24 mouse cellular contexts compared by ENCODE assay signal in genomic region chr7:79294449-79294980, GRCm38 (mm10). TPM values are rescaled to one million over a fixed set of nuclear protein-coding genes. Genes with fewer than 3 reads are reported as not detected.
A peak's percentile ranks its signal among the peaks of the same experiment; 100 is the strongest.
DNase-seq lines count a peak whose midpoint lies in the region; ATAC-seq and TF ChIP-seq lines count a peak whose summit lies in the region.
"Had no signal": no experiment of that assay in that cellular context is flagged by ENCODE, and none has a peak within 500 bp of the region (broad histone marks: within the 10 kb centered on the region; RNA-seq: fewer than 3 reads in every experiment).

No protein-coding gene starts in this region.

- TF ChIP-seq CTCF in lung, embryonic 14.5 days (IDR thresholded peaks at IDR 0.05; ENCODE audit: low read depth) = no peak
- TF ChIP-seq CTCF in lung, adult 2 months (IDR thresholded peaks at IDR 0.05; ENCODE audit: insufficient read depth, low read length) = no peak

- H3K27ac ChIP-seq in forebrain, embryonic 13.5 days = 0 out of 2 replicates have a peak overlapping the region, but pooled peaks have one; percentile 21
- H3K27ac ChIP-seq in forebrain, embryonic 12.5 days = no peak overlapping the region
- peak overlapping the region; percentile 24; the same call in 1 of the 2 replicates for H3K27ac ChIP-seq in lung, embryonic 14.5 days (ENCODE audit: low read depth)
- H3K27ac ChIP-seq: embryonic facial prominence, embryonic 13.5 days; heart, adult 2 months; intestine, embryonic 15.5 days; liver, embryonic 13.5 days had no signal

- no peaks in the 10 kb centered on the region for H3K9me3 ChIP-seq in forebrain, embryonic 13.5 days (replicated peaks)
- no peaks in the 10 kb centered on the region for H3K9me3 ChIP-seq in forebrain, embryonic 12.5 days
- no peaks in the 10 kb centered on the region for H3K9me3 ChIP-seq in lung, embryonic 14.5 days (ENCODE audit: low read depth, low read length)
- H3K9me3 ChIP-seq: embryonic facial prominence, embryonic 13.5 days; hindbrain, embryonic 13.5 days; intestine, embryonic 15.5 days; liver, embryonic 13.5 days had no signal

- no peak for ATAC-seq in forebrain, embryonic 13.5 days
- no peak for ATAC-seq in forebrain, embryonic 12.5 days (ENCODE audit: low FRiP score)
- ATAC-seq in lung, embryonic 14.5 days (ENCODE audit: insufficient read depth) = no peak
- ATAC-seq in erythroblast, adult 5-6 weeks (replicated peaks; ENCODE audit: low FRiP score, poor library complexity, severe bottlenecking) = no peak
- ATAC-seq: activated CD4-positive, CD25-positive, alpha-beta regulatory T cell, adult 4 months; intestine, embryonic 15.5 days had no signal

- no peaks in the 10 kb centered on the region for H3K27me3 ChIP-seq in forebrain, embryonic 13.5 days
- H3K27me3 ChIP-seq in forebrain, embryonic 12.5 days = no peaks in the 10 kb centered on the region
- no peaks in the 10 kb centered on the region for H3K27me3 ChIP-seq in lung, embryonic 14.5 days (ENCODE audit: insufficient read depth, low read length)
- H3K27me3 ChIP-seq: embryonic facial prominence, embryonic 13.5 days; hindbrain, embryonic 13.5 days; intestine, embryonic 15.5 days; liver, embryonic 13.5 days had no signal

- H3K4me2 ChIP-seq in forebrain, embryonic 13.5 days = no peak overlapping the region
- H3K4me2 ChIP-seq in forebrain, embryonic 12.5 days = no peak overlapping the region
- H3K4me2 ChIP-seq in lung, embryonic 14.5 days = no peak overlapping the region
- H3K4me2 ChIP-seq: embryonic facial prominence, embryonic 13.5 days; hindbrain, embryonic 13.5 days; intestine, embryonic 15.5 days; liver, embryonic 13.5 days had no signal

- H3K9ac ChIP-seq in forebrain, embryonic 13.5 days = no peak overlapping the region
- no peak overlapping the region for H3K9ac ChIP-seq in forebrain, embryonic 12.5 days
- no peak overlapping the region for H3K9ac ChIP-seq in lung, embryonic 14.5 days
- H3K9ac ChIP-seq: embryonic facial prominence, embryonic 13.5 days; hindbrain, embryonic 13.5 days; intestine, embryonic 15.5 days; liver, embryonic 13.5 days had no signal

- peaks cover 29% of the 10 kb centered on the region for H3K36me3 ChIP-seq in forebrain, embryonic 13.5 days (ENCODE audit: poor library complexity, severe bottlenecking)
- H3K36me3 ChIP-seq in forebrain, embryonic 12.5 days (replicated peaks) = peaks cover 28% of the 10 kb centered on the region
- peaks cover 29% of the 10 kb centered on the region for H3K36me3 ChIP-seq in lung, embryonic 14.5 days (ENCODE audit: insufficient read depth)

- 84% methylated on average over 13 of the region's 13 CpGs for WGBS in forebrain, embryonic 13.5 days
- 85% methylated on average over 13 of the region's 13 CpGs for WGBS in forebrain, embryonic 12.5 days
- WGBS in lung, embryonic 14.5 days = 78% methylated on average over 13 of the region's 13 CpGs
- WGBS in lung, adult 2 months = 78% methylated on average over 13 of the region's 13 CpGs

- peaks cover 40% of the 10 kb centered on the region for H3K4me1 ChIP-seq in forebrain, embryonic 13.5 days
- peaks cover 21% of the 10 kb centered on the region for H3K4me1 ChIP-seq in forebrain, embryonic 12.5 days
- H3K4me1 ChIP-seq in lung, embryonic 14.5 days (ENCODE audit: insufficient read depth) = peaks cover 12% of the 10 kb centered on the region; the same call in 1 of the 2 replicates
- peaks cover 28% of the 10 kb centered on the region for H3K4me1 ChIP-seq in lung, adult 2 months (ENCODE audit: control insufficient read depth, insufficient read depth, low read length)

- no peak overlapping the region for H3K4me3 ChIP-seq in forebrain, embryonic 13.5 days
- H3K4me3 ChIP-seq in forebrain, embryonic 12.5 days (replicated peaks) = no peak overlapping the region
- H3K4me3 ChIP-seq in lung, embryonic 14.5 days (ENCODE audit: low read depth, low read length) = no peak overlapping the region
- no peak overlapping the region for H3K4me3 ChIP-seq in lung, adult 2 months (replicated peaks; ENCODE audit: extremely low read depth, low read depth, low read length)
- H3K4me3 ChIP-seq: embryonic facial prominence, embryonic 13.5 days; heart, adult 2 months; hindbrain, embryonic 13.5 days; intestine, embryonic 15.5 days; liver, embryonic 13.5 days had no signal

- DNase-seq in lung, embryonic 14.5 days = no peak
- no peak for DNase-seq in lung, adult 2 months
- DNase-seq in urinary bladder, postnatal 14 days (ENCODE audit: low spot score) = peak; percentile 50
- no peak for DNase-seq in urinary bladder, postnatal 4 days (ENCODE audit: low spot score in 2 of 2)
- no peak for DNase-seq in gastrocnemius, adult 18-20 months (ENCODE audit: low spot score)
- DNase-seq: adrenal gland, postnatal 10 days; cerebellum, adult 2 months; cerebellum, postnatal 25 days; embryo, embryonic 11 days; gastrocnemius, postnatal 25 days; heart, adult 2 months; kidney, adult 9 months; kidney, postnatal 25 days; liver, embryonic 13.5 days; lung, postnatal 10 days; thymus, adult 2 months; thymus, postnatal 4 days had no signal

- no peak for TF ChIP-seq POLR2A in lung, adult 2 months (IDR thresholded peaks at IDR 0.05; ENCODE audit: borderline replicate concordance, extremely low read depth, low read depth, low read length)

RNA-seq across cellular contexts. Expression of gene Abhd2, which starts 21.5 kb away (rescaled TPM):
- polyA plus RNA-seq in forebrain, embryonic 13.5 days (2015; fragmentation: Nextera tagmentation; extraction: Ambion mirVana) = 16.9 and 17.3 TPM in 2 replicates
- polyA plus RNA-seq in forebrain, embryonic 12.5 days (2016; fragmentation: Nextera tagmentation; extraction: Ambion mirVana) = 12.1 and 15.3 TPM in 2 replicates
- polyA plus RNA-seq in lung, embryonic 14.5 days (2014; fragmentation: Nextera tagmentation; extraction: Ambion mirVana) = 21.5 TPM in 2 replicates
- polyA plus RNA-seq in lung, adult 2 months (2012; rRNA removed) = 53.1 and 64.0 TPM in 2 replicates
- total RNA-seq in erythroblast, adult 5-6 weeks (2015; ENCODE audit: low replicate concordance) = 19.0 and 19.6 TPM in 2 replicates
- 12.1 and 14.9 TPM in 2 replicates for total RNA-seq in erythroblast, adult 5-6 weeks (2017; ENCODE audit: low replicate concordance)
- 1 to 10 TPM; 3.8 to 4.7 TPM for total RNA-seq in gastrocnemius, adult 18-20 months (2021)
